Comparison of ENCODE assay signal across 18 mouse cellular contexts in the genomic region with DNA sequence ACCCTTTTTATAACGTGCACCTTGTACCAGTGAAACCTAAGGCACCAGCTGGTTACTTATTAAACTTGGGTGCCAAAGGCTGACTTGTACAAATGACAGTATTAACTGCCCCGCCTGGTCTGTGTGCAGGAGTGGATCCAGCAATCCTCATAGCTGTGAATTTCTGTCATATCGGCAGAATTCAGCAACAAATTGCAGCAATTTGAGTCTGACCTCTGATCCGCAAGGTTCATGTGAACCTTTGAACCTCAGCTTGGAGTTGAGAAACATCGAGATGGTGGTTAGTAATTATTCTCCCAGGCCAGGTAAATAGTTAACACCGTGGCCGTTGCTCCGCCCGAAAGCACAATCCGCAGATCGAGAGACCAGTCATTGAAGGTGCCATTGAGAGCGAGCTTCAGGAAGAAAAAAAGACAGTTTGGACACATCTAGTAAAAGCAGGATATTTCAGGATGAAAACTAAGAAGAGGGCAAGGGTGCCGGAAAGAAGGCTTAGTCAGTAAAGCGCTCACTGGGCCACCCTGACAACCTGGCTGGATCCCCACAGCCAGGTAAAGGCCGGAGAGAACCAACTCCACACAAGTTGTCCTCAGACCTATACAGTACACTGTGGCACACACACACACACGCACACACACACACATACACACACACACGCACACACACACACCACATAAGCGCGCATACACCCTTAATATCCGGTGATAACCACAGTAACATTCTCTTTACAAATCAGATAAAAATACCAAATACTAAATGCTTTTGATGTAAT. TPM values are rescaled to one million over a fixed set of nuclear protein-coding genes. Genes with fewer than 3 reads are reported as not detected.
DNase-seq lines count a peak whose midpoint lies in the region; ATAC-seq and TF ChIP-seq lines count a peak whose summit lies in the region.
"Had no signal": no experiment of that assay in that cellular context is flagged by ENCODE, and none has a peak within 500 bp of the region (broad histone marks: within the 10 kb centered on the region; RNA-seq: fewer than 3 reads in every experiment).

No protein-coding gene starts in this region.

- no peaks in the 10 kb centered on the region for H3K27me3 ChIP-seq in heart, adult 2 months (ENCODE audit: control insufficient read depth, insufficient read depth, low read length)
- no peaks in the 10 kb centered on the region for H3K27me3 ChIP-seq in kidney, embryonic 14.5 days (ENCODE audit: control insufficient read depth, insufficient read depth, low read length)
- no peaks in the 10 kb centered on the region for H3K27me3 ChIP-seq in liver, embryonic 11.5 days (replicated peaks; ENCODE audit: control insufficient read depth, insufficient read depth, low read length)
- H3K27me3 ChIP-seq in stomach, embryonic 16.5 days (ENCODE audit: control insufficient read depth, insufficient read depth, low read length) = no peaks in the 10 kb centered on the region
- H3K27me3 ChIP-seq: Patski had no signal

- H3K4me3 ChIP-seq in heart, adult 2 months = no peak overlapping the region
- no peak overlapping the region for H3K4me3 ChIP-seq in kidney, embryonic 14.5 days (ENCODE audit: low read length)
- peak overlapping the region; percentile 35 for H3K4me3 ChIP-seq in liver, embryonic 11.5 days (ENCODE audit: low read depth, low read length)
- peak overlapping the region; percentile 29 for H3K4me3 ChIP-seq in stomach, embryonic 16.5 days (replicated peaks; ENCODE audit: low read length)
- H3K4me3 ChIP-seq: embryonic facial prominence, embryonic 10.5 days; myocyte had no signal

- no peak overlapping the region; the same call in 1 of the 2 replicates for H3K4me2 ChIP-seq in kidney, embryonic 14.5 days (replicated peaks; ENCODE audit: low read depth, low read length)
- peak overlapping the region; percentile 26 for H3K4me2 ChIP-seq in liver, embryonic 11.5 days
- peak overlapping the region; percentile 7; the same call in 1 of the 2 replicates for H3K4me2 ChIP-seq in stomach, embryonic 16.5 days (ENCODE audit: low read depth, low read length)
- H3K4me2 ChIP-seq: hindbrain, embryonic 14.5 days had no signal

- peak; percentile 53 for DNase-seq in heart, adult 11 months
- DNase-seq in heart, adult 2 months = no peak
- DNase-seq in liver, embryonic 11.5 days (ENCODE audit: low spot score) = no peak
- DNase-seq in cerebellum, postnatal 36 days = no peak
- no peak for DNase-seq in embryo, embryonic 10 days (ENCODE audit: low spot score)
- DNase-seq in left cerebral cortex, adult 18-20 months (ENCODE audit: low spot score in 2 of 2) = no peak
- DNase-seq: cerebellum, adult 8-10 months; heart, adult 18-20 months; right cerebral cortex, postnatal 14 days; thymus, postnatal 4 days had no signal

- no peak for TF ChIP-seq POLR2A in heart, adult 2 months (IDR thresholded peaks at IDR 0.05; ENCODE audit: insufficient read depth, low read depth, low read length)

- H3K27ac ChIP-seq in heart, adult 2 months = no peak overlapping the region
- H3K27ac ChIP-seq in kidney, embryonic 14.5 days (ENCODE audit: low read depth, low read length) = peak overlapping the region; percentile 48; the same call in 1 of the 2 replicates
- no peak overlapping the region for H3K27ac ChIP-seq in liver, embryonic 11.5 days (ENCODE audit: low read depth, low read length)
- H3K27ac ChIP-seq in stomach, embryonic 16.5 days (ENCODE audit: low read length) = peak overlapping the region; percentile 85
- H3K27ac ChIP-seq: embryonic facial prominence, embryonic 10.5 days; hindbrain, embryonic 14.5 days had no signal

- no peak for TF ChIP-seq CTCF in heart, adult 2 months (IDR thresholded peaks at IDR 0.05)

- no peaks in the 10 kb centered on the region for H3K9me3 ChIP-seq in kidney, embryonic 14.5 days (ENCODE audit: control insufficient read depth, low read length)
- no peaks in the 10 kb centered on the region for H3K9me3 ChIP-seq in liver, embryonic 11.5 days (ENCODE audit: control insufficient read depth, low read length)
- H3K9me3 ChIP-seq in stomach, embryonic 16.5 days (replicated peaks; ENCODE audit: control insufficient read depth, low read length) = no peaks in the 10 kb centered on the region
- H3K9me3 ChIP-seq: embryonic facial prominence, embryonic 10.5 days had no signal

- no peak overlapping the region for H3K9ac ChIP-seq in heart, adult 2 months (ENCODE audit: low read depth, low read length)
- no peak overlapping the region for H3K9ac ChIP-seq in kidney, embryonic 14.5 days (ENCODE audit: low read depth, low read length)
- H3K9ac ChIP-seq in liver, embryonic 11.5 days (ENCODE audit: low read depth, low read length) = no peak overlapping the region
- peak overlapping the region; percentile 50 for H3K9ac ChIP-seq in stomach, embryonic 16.5 days (ENCODE audit: low read length)
- H3K9ac ChIP-seq: hindbrain, embryonic 14.5 days had no signal

- no peaks in the 10 kb centered on the region for H3K79me2 ChIP-seq in heart, adult 2 months (replicated peaks; ENCODE audit: control insufficient read depth, insufficient read depth, low read length)

- intact Hi-C loops in heart, adult 2 months (cut with DNase I) = no loop called here

- WGBS in heart, adult 2 months = 90% methylated on average over 20 of the region's 20 CpGs
- 66% methylated on average over 20 of the region's 20 CpGs for WGBS in kidney, embryonic 14.5 days
- 77% methylated on average over 20 of the region's 20 CpGs for WGBS in liver, embryonic 11.5 days
- 58% methylated on average over 20 of the region's 20 CpGs for WGBS in stomach, embryonic 16.5 days

- H3K36me3 ChIP-seq in heart, adult 2 months (ENCODE audit: control insufficient read depth, insufficient read depth, low read length) = no peaks in the 10 kb centered on the region
- H3K36me3 ChIP-seq in kidney, embryonic 14.5 days (ENCODE audit: control insufficient read depth, insufficient read depth, low read length) = no peaks in the 10 kb centered on the region
- H3K36me3 ChIP-seq in liver, embryonic 11.5 days (ENCODE audit: control insufficient read depth, insufficient read depth, low read length) = no peaks in the 10 kb centered on the region
- H3K36me3 ChIP-seq in stomach, embryonic 16.5 days (ENCODE audit: control insufficient read depth, insufficient read depth, low read length) = no peaks in the 10 kb centered on the region; the same call in 1 of the 2 replicates
- H3K36me3 ChIP-seq: embryonic facial prominence, embryonic 10.5 days had no signal

- no peak for TF ChIP-seq EP300 in heart, adult 2 months (IDR thresholded peaks at IDR 0.05; ENCODE audit: insufficient read depth, low read depth, low read length)

- ATAC-seq in kidney, embryonic 14.5 days (ENCODE audit: low FRiP score, low TSS enrichment) = peak; percentile 88; the same call in 1 of the 2 replicates
- ATAC-seq in liver, embryonic 11.5 days (replicated peaks; ENCODE audit: low FRiP score) = peak; percentile 43
- peak; percentile 82 for ATAC-seq in stomach, embryonic 16.5 days (ENCODE audit: insufficient read depth, low FRiP score)
- ATAC-seq: lung, postnatal 0 days; Patski had no signal

- no peaks in the 10 kb centered on the region for H3K4me1 ChIP-seq in heart, adult 2 months (ENCODE audit: control insufficient read depth, insufficient read depth, low read length)
- H3K4me1 ChIP-seq in kidney, embryonic 14.5 days (ENCODE audit: control insufficient read depth, insufficient read depth, low read length) = 0 out of 2 replicates have a peak, but pooled peaks cover 4% of the 10 kb centered on the region
- no peaks in the 10 kb centered on the region for H3K4me1 ChIP-seq in liver, embryonic 11.5 days (replicated peaks; ENCODE audit: control insufficient read depth, insufficient read depth, low read length)
- H3K4me1 ChIP-seq in stomach, embryonic 16.5 days (ENCODE audit: control insufficient read depth, insufficient read depth, low read length) = peaks cover 5% of the 10 kb centered on the region; the same call in 1 of the 2 replicates

RNA-seq across cellular contexts. Expression of gene 9130230L23Rik, which starts 48.9 kb away (rescaled TPM):
- not detected for total RNA-seq in heart, adult 2 months (2021)
- 0.09 and 0.27 TPM in 2 replicates for polyA plus RNA-seq in heart, adult 2 months (2012; rRNA removed)
- polyA plus RNA-seq in kidney, embryonic 14.5 days (2014; fragmentation: Nextera tagmentation; extraction: Ambion mirVana) = 0.38 and 0.40 TPM in 2 replicates
- not detected in 2 replicates for polyA plus RNA-seq in liver, embryonic 11.5 days (2014; fragmentation: Nextera tagmentation; extraction: Ambion mirVana)
- 1.9 and 2.6 TPM in 2 replicates for polyA plus RNA-seq in stomach, embryonic 16.5 days (2015; fragmentation: Nextera tagmentation; extraction: Ambion mirVana)
- total RNA-seq in left cerebral cortex, adult 18-20 months (2021) = not detected
- total RNA-seq: heart, adult 18-20 months; left cerebral cortex, postnatal 36 days had no signal
- polyA plus RNA-seq: embryonic facial prominence, embryonic 10.5 days; hindbrain, embryonic 14.5 days; Patski had no signal

Comparison
In these comparisons a context has a peak if more than half of its experiments do, and no peak if none do; other contexts are left out.
1. H3K27ac ChIP-seq: peak in kidney, embryonic 14.5 days (single experiment) and stomach, embryonic 16.5 days (single experiment); none in heart, adult 2 months (single experiment) and liver, embryonic 11.5 days (single experiment).
2. H3K4me3 ChIP-seq: peak in liver, embryonic 11.5 days (single experiment) and stomach, embryonic 16.5 days (single experiment); none in heart, adult 2 months (single experiment) and kidney, embryonic 14.5 days (single experiment).
3. Peak in every context shown above with its lines, with median percentiles within 50 percentile points of each other: ATAC-seq.